Mouse (Mus musculus): ENCODE measurements around the gene Anxa3. TPM values are rescaled to one million over a fixed set of nuclear protein-coding genes. Genes with fewer than 3 reads are reported as not detected.

Gene Anxa3
- polyA plus RNA-seq, 1 experiment, result 6.7 TPM

DNA sequence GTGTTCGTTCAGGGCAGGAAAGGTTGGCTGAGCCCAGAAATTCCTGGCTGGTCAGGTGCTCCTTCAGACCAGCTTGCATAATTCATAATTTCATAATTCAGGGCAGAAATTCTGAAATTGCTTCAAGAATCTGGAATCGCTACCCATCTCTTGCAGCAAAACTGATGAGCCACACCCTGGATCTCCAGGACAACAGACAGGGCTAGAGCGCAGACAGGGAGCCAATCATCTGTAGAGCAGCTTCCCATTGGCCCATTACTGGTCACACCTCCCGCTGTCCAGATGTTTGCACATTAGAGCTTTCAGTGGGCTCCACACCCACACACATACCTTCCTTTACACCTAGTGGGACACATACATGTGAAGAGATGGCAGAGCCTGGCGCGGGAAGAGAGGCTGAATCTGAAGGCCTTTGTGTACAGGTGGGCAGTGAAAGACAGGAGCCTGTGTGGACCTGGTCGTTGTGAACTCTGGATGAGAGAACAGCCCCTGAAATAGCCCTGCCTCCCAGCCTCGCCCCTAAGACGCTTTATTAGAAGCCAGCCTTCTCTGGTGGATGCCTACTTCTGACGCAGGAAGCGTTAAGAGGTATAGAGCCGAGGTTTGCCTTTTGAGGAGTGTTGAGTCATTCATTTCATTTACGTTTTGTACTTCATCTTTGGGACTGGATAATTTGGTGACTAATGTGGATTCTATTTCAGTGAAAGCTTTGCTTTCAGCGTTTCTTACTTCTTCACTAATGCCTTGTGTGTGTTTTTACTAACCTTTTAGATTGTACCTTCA lies 9.4 kb upstream of the Anxa3 start:
- H3K4me3 ChIP-seq (ENCODE audit: control insufficient read depth, insufficient read depth, low read length), result no peak overlapping the region
- H3K4me1 ChIP-seq (replicated peaks; ENCODE audit: control insufficient read depth, insufficient read depth, low read length), result no peaks in the 10 kb centered on the region
- H3K27me3 ChIP-seq (ENCODE audit: control insufficient read depth, insufficient read depth, low read length), result no peaks in the 10 kb centered on the region
- WGBS, result 78% methylated on average over 14 of the region's 14 CpGs
- DNase-seq, result no peak
- no peaks in the 10 kb centered on the region for H3K36me3 ChIP-seq (ENCODE audit: control insufficient read depth, insufficient read depth, low read length)
- no peak for TF ChIP-seq POLR2A (IDR thresholded peaks at IDR 0.05; ENCODE audit: control insufficient read depth, extremely low read depth, insufficient read depth, low read length, poor library complexity)
- no peak for TF ChIP-seq CTCF (IDR thresholded peaks at IDR 0.05; ENCODE audit: borderline replicate concordance, control insufficient read depth, extremely low read depth, insufficient read depth, low read length, poor library complexity)
- no peak overlapping the region for H3K27ac ChIP-seq (ENCODE audit: control insufficient read depth, insufficient read depth, low read length)

DNA sequence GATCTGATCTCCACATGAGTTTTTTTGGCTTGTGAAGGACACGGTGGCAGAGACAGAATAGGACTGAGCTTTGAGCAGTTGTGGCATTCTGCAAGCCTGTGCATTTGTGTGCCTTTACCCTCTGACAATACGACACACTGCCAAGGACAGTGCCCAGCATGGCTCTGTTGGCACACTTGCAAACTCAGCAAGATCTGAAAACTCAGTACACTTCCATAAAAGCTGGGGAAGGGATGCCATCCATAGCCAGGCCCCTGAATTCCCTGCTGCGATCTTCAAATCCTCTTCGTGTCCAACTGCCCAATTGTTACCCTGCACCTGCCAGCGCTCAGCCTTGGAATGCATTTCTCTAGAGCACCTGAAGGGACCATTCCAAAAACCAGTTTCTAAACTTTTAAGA lies 8.0 kb upstream of the Anxa3 start:
- Histone ChIP-seq H3K4me3 (ENCODE audit: control insufficient read depth, insufficient read depth, low read length) (no peak overlapping the region), H3K27me3 (ENCODE audit: control insufficient read depth, insufficient read depth, low read length) (no peaks in the 10 kb centered on the region), H3K4me1 (replicated peaks; ENCODE audit: control insufficient read depth, insufficient read depth, low read length) (no peaks in the 10 kb centered on the region), H3K36me3 (ENCODE audit: control insufficient read depth, insufficient read depth, low read length) (no peaks in the 10 kb centered on the region), H3K27ac (ENCODE audit: control insufficient read depth, insufficient read depth, low read length) (no peak overlapping the region)
- DNase-seq, result no peak
- 94% methylated on average over 5 of the region's 5 CpGs for WGBS
- TF ChIP-seq POLR2A (IDR thresholded peaks at IDR 0.05; ENCODE audit: control insufficient read depth, extremely low read depth, insufficient read depth, low read length, poor library complexity) (no peak), CTCF (IDR thresholded peaks at IDR 0.05; ENCODE audit: borderline replicate concordance, control insufficient read depth, extremely low read depth, insufficient read depth, low read length, poor library complexity) (no peak)

DNA sequence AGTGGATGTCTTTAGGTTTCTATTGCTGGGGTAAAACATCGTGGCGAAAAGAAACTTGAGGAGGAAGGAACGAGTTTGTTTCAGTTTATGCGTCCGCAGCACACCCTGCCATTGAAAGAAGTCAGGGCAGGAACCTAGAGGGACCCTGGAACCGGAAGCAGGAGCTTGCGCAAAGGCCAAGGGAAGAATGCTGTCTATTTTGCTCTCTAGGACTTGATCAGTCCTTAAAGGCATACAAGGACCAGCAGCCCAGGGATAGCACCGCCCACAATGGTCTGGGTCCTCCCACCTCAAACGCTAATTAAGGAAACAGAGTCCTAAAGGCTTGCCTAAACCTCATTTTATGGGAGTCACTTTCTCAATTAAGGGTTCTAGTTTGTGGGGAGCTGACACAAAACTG lies 717 bp upstream of the Anxa3 start:
- TF ChIP-seq CTCF (IDR thresholded peaks at IDR 0.05; ENCODE audit: borderline replicate concordance, control insufficient read depth, extremely low read depth, insufficient read depth, low read length, poor library complexity) (no peak), POLR2A (IDR thresholded peaks at IDR 0.05; ENCODE audit: control insufficient read depth, extremely low read depth, insufficient read depth, low read length, poor library complexity) (no peak)
- 41% methylated on average over 9 of the region's 9 CpGs for WGBS
- Histone ChIP-seq H3K36me3 (ENCODE audit: control insufficient read depth, insufficient read depth, low read length) (no peaks in the 10 kb centered on the region), H3K4me3 (ENCODE audit: control insufficient read depth, insufficient read depth, low read length) (no peak overlapping the region), H3K27ac (ENCODE audit: control insufficient read depth, insufficient read depth, low read length) (no peak overlapping the region), H3K4me1 (replicated peaks; ENCODE audit: control insufficient read depth, insufficient read depth, low read length) (no peaks in the 10 kb centered on the region; the same call in 1 of the 2 replicates), H3K27me3 (ENCODE audit: control insufficient read depth, insufficient read depth, low read length) (peaks cover 4% of the 10 kb centered on the region)
- DNase-seq, result no peak

DNA sequence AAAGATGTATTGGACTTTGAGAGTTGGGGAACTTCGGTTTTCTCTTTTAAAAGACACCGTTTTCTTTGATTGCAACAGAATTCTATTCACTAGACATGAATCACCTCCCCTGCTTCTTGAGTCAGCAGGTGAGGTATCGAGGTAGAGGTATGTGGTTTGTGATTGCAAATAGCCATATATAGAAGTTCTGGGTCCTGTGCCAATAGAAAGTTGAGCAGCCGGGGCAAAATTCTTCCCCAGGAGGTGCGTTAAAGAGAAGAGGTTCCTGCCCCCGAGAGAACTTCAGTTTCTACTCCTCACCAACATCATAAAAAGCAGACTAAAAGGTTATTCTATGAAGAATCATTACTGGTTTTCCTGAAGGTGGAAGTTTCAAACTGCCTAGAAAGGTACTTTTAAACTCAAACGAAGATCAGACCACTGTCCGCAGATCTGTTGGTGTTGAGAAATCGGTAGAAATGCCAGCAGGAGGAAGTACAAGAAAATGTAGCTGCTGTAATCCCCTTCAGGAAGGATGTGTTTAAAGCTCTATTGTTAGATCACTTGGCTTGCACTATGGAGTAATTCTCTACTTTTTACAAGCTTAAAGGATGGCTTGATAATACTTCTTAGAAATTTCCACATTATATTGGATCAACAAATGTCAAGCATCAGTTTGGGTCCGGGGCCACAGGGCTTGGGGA lies 955 bp downstream of the Anxa3 start:
- H3K27ac ChIP-seq (ENCODE audit: control insufficient read depth, insufficient read depth, low read length), result no peak overlapping the region
- H3K27me3 ChIP-seq (ENCODE audit: control insufficient read depth, insufficient read depth, low read length), result peaks cover 4% of the 10 kb centered on the region
- no peaks in the 10 kb centered on the region for H3K36me3 ChIP-seq (ENCODE audit: control insufficient read depth, insufficient read depth, low read length)
- H3K4me3 ChIP-seq (ENCODE audit: control insufficient read depth, insufficient read depth, low read length), result no peak overlapping the region
- WGBS, result 4% methylated on average over 10 of the region's 10 CpGs
- TF ChIP-seq CTCF (IDR thresholded peaks at IDR 0.05; ENCODE audit: borderline replicate concordance, control insufficient read depth, extremely low read depth, insufficient read depth, low read length, poor library complexity), result no peak
- TF ChIP-seq POLR2A (IDR thresholded peaks at IDR 0.05; ENCODE audit: control insufficient read depth, extremely low read depth, insufficient read depth, low read length, poor library complexity), result no peak
- H3K4me1 ChIP-seq (replicated peaks; ENCODE audit: control insufficient read depth, insufficient read depth, low read length), result no peaks in the 10 kb centered on the region; the same call in 1 of the 2 replicates
- no peak for DNase-seq

DNA sequence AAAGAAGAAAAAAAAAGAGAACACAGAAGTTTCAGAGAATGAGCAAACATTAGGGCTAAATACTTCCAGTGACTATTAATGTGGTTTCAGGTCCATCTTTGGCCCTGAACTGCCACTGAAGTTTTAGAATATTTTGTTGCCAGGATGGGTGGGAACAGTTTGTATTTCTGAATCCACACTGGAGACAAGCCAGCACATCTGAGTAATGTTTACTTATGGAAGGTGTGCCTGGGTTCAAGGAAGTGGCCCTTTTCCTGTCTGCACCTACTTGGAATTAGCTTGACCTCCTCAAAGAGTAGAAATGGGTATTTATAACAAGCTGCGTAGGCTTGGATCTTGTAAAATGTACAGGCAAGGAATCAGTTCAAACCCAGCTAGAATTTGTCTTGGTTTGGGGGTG lies 2.6 kb downstream of the Anxa3 start:
- Histone ChIP-seq H3K27ac (ENCODE audit: control insufficient read depth, insufficient read depth, low read length) (no peak overlapping the region), H3K27me3 (ENCODE audit: control insufficient read depth, insufficient read depth, low read length) (peaks cover 4% of the 10 kb centered on the region), H3K4me1 (replicated peaks; ENCODE audit: control insufficient read depth, insufficient read depth, low read length) (no peaks in the 10 kb centered on the region; the same call in 1 of the 2 replicates), H3K4me3 (ENCODE audit: control insufficient read depth, insufficient read depth, low read length) (no peak overlapping the region), H3K36me3 (ENCODE audit: control insufficient read depth, insufficient read depth, low read length) (no peaks in the 10 kb centered on the region)
- DNase-seq, result no peak
- TF ChIP-seq POLR2A (IDR thresholded peaks at IDR 0.05; ENCODE audit: control insufficient read depth, extremely low read depth, insufficient read depth, low read length, poor library complexity) (no peak), CTCF (IDR thresholded peaks at IDR 0.05; ENCODE audit: borderline replicate concordance, control insufficient read depth, extremely low read depth, insufficient read depth, low read length, poor library complexity) (no peak)
- 97% methylated on average over 1 of the region's 1 CpGs for WGBS

DNA sequence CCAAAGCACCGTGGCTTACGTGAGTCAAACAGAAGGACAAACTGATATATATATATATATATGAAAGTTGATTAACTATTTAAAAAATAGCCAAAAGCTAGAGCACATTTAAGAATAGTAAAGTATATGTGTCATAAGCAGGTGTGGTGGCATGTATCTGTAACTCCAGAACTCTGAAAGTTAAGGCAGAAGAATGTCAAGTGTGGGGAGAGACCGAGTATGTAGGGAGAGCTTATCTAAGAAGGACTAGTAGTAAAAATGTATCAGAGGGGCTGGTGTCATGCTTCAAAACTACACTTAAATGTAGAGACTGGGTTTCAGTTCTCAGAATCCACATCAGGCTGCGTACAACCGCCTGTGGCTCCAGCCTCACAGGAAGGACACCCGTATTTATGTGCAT lies 4.3 kb downstream of the Anxa3 start:
- H3K4me3 ChIP-seq (ENCODE audit: control insufficient read depth, insufficient read depth, low read length), result no peak overlapping the region
- H3K4me1 ChIP-seq (replicated peaks; ENCODE audit: control insufficient read depth, insufficient read depth, low read length), result no peaks in the 10 kb centered on the region; the same call in 1 of the 2 replicates
- no peaks in the 10 kb centered on the region for H3K36me3 ChIP-seq (ENCODE audit: control insufficient read depth, insufficient read depth, low read length)
- no peak for DNase-seq
- TF ChIP-seq CTCF (IDR thresholded peaks at IDR 0.05; ENCODE audit: borderline replicate concordance, control insufficient read depth, extremely low read depth, insufficient read depth, low read length, poor library complexity) (no peak), POLR2A (IDR thresholded peaks at IDR 0.05; ENCODE audit: control insufficient read depth, extremely low read depth, insufficient read depth, low read length, poor library complexity) (no peak)
- WGBS, result 92% methylated on average over 6 of the region's 6 CpGs
- H3K27me3 ChIP-seq (ENCODE audit: control insufficient read depth, insufficient read depth, low read length), result peaks cover 4% of the 10 kb centered on the region
- H3K27ac ChIP-seq (ENCODE audit: control insufficient read depth, insufficient read depth, low read length), result no peak overlapping the region
